Mouse (Mus musculus) lung, adult 2 months (tissue): ENCODE measurements around the gene Ntn1.

Experiments used
- CTCF ChIP-seq: fragments of 200-500 bp; IDR thresholded peaks from 2 replicates; pipeline ENCODE4 v1.5.1; 2011; ENCODE audit warnings: mild to moderate bottlenecking, low read length, control low read depth; ENCODE audit not compliant: insufficient read depth
- POLR2A ChIP-seq: fragments of 200-500 bp; IDR thresholded peaks from 2 replicates; pipeline ENCODE4 v1.6.1; 2011; ENCODE audit warnings: low read depth, mild to moderate bottlenecking, control low read depth, low read length, borderline replicate concordance; ENCODE audit errors: extremely low read depth

DNA sequence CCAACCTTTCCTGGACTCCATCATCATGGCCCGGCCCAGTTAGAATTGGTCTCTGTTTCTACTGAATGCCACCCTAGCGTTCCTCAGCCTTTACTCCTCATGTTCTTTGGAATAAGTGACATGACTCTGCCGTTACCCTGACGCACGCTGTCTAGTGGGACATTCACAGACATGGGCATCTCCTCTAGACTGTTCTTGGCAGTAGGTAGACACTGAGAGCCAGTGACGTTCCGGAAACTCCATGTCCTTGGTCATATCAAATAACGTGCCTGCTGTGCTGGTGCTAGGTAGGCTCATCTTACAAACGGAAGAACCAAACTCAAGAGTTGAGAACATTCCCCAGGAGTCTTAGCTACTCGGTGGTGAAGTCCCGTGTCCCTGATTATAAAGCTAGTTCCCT, 203.2 kb downstream of the Ntn1 start:
- TF ChIP-seq POLR2A (no peak), CTCF (no peak)
